Mouse (Mus musculus) small intestine, adult 2 months (tissue): ENCODE measurements around the gene Gm4871.
"Not testable (repeated sequence)": the region's sequence is repeated elsewhere in the genome, so short reads cannot be mapped to it uniquely, and the experiment has no call there.

Source experiments
- CTCF ChIP-seq: fragments of 200-500 bp; IDR thresholded peaks from 2 replicates; pipeline ENCODE4 v1.5.1; 2012; ENCODE audit warnings: low read depth, mild to moderate bottlenecking, control low read depth, inconsistent platforms, low read length, moderate library complexity, mixed read lengths; ENCODE audit not compliant: insufficient replicate concordance, insufficient read length; ENCODE audit errors: extremely low read depth
- POLR2A ChIP-seq: fragments of 200-500 bp; IDR thresholded peaks from 2 replicates; pipeline ENCODE4 v1.6.1; 2012; ENCODE audit warnings: low read depth, mild to moderate bottlenecking, control low read depth, inconsistent platforms, low read length, moderate library complexity

GRCm38 (mm10) chr5:145030476-145030875 lies 2.1 kb downstream of the Gm4871 start:
- TF ChIP-seq POLR2A, CTCF: not testable (repeated sequence)
